Mouse (Mus musculus): ENCODE results near the gene Tenm4.
A peak's percentile ranks its signal among the peaks of the same experiment; 100 is the strongest.

Gene Tenm4

GRCm38 (mm10) chr7:96204809-96205350, 33.8 kb downstream of the Tenm4 start:
- DNase-seq: no peak

GRCm38 (mm10) chr7:96207071-96207470, 36.0 kb downstream of the Tenm4 start:
- DNase-seq: no peak

DNA sequence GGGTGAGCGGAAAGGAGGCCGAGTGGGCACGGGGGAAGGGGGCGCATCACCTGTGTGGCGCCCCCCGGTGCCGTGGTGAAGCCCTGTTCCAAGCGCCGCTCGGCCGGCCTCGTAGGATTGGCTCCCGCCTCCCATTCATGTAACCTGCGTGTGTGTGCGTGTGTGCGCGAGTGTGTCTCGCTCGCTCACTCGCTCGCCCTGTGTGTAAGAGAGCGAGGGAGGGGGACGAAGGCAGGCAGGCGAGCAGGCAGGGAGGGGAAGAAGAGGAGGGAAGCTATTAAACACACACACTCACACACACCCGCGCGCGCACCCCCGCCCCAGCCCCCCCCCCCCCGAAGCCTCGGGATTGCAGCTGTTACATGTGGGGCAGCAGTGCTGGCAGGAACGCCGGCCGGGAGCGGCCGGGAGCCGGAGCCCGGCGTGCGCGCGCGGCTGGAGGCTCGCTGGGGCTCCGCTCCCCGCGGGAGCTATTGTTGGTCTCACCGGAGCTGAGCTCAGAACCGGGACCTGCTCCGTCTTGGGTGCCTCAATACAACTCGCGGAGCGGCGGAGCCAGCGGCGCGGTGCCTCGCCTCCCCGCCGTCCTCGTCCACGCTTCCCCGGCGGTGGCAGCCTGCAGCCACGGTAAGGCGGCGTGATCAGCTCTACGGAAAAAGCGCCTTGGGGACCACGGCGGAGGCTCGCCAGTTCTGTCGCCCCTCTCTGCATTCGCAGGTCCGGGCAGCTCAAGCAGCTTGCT, 38.9 kb downstream of the Tenm4 start:
- peak in 1 of 2 experiments; percentile 23 for DNase-seq

- peak in 1 of 2 experiments; percentile 26 for DNase-seq
These were observed 39.7 kb downstream of the Tenm4 start for GRCm38 (mm10) chr7:96210525-96211369.

GRCm38 (mm10) chr7:96211618-96212021, 40.6 kb downstream of the Tenm4 start:
- DNase-seq: peak in 1 of 2 experiments; percentile 33

- peak in 1 of 2 experiments; percentile 9 for DNase-seq
These were observed 41.2 kb downstream of the Tenm4 start for GRCm38 (mm10) chr7:96212224-96212591.

DNA sequence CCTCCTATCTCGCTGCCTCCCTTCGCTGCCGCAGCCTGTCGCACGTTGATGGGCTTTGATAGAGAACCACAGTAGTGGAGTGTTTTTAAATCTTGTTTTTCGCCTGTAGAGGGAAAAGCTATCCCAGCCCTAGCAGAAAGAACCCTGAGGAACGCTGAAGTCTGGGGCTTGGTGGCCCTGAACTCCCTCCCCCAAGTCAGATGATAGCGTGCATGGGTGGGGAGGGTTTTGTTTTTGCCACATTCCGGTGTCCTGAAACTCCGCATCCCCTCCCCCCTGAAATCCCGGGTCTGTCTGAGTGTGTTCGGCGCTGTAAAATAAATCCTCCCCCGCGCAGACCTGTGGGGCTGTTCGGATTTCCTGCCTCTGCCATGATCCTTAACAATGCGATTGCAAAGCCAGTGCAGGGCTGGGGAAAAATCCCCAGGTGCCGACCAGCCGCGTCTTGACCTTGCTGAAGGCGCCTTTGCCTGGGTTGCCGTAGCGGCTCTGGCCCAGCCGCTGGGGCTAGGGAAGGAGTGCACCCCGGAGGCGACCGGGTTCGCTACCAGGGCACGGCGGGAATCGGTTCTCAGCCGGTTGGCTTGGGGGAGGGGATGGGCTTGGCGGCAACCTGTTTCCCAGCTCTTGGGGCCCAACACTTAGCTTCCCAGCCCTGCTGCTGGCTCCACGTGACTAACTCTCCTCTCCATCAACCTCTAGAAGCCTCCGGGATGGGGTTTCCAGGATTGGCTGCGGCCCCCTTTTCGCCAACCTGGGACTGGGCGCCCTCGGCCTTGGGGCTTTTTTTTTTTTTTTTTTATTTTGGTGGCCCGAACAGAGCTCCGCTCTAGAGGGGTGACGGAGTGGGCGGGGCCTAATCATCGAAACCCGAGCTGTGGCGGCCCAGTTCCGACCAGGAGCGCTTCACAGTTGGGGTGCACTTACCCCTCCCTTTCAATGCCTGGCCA, 41.8 kb downstream of the Tenm4 start:
- DNase-seq: peak in 1 of 2 experiments; percentile 14

GRCm38 (mm10) chr7:96213741-96214140, 42.7 kb downstream of the Tenm4 start:
- no peak for DNase-seq

DNA sequence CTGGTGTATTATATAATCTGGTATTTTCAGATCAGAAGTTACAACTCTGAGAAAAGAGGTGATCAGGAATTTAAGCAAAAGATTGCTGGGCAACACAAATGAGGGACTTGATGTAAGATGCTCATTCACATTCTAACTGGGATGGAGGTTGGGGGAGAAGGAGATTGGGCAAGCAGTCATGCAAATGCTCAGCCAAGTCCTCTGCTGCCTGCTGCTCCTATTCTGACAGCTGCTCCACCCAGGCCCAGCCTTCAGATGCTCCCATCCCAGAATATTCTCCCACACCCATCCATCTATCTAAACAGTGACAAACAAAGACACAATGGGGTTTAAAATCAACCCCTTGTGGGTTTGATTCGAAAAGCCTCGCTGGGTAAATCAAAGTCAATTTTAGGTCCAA, 43.8 kb downstream of the Tenm4 start:
- DNase-seq: no peak

- no peak for DNase-seq
These were observed 45.0 kb downstream of the Tenm4 start for GRCm38 (mm10) chr7:96215894-96216509.

DNA sequence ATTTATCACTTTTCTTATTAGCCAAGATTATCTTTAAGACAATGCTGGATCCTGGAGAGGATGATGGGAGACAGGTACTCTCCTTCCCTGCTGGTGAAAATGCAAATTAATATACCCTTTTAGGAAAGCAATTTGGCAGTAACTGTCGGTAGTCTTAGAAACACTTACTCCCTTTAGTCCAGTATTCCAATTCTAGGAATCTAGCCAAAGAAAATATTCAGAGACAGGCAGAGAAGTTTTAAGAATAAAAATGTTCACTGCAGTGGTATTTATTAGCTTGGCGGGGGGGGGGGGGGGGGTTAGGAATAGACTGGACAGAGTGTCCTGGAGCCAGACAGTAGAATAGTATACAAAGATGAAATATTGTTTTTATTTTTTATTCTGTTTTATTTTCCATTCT, 48.3 kb downstream of the Tenm4 start:
- DNase-seq: no peak

DNA sequence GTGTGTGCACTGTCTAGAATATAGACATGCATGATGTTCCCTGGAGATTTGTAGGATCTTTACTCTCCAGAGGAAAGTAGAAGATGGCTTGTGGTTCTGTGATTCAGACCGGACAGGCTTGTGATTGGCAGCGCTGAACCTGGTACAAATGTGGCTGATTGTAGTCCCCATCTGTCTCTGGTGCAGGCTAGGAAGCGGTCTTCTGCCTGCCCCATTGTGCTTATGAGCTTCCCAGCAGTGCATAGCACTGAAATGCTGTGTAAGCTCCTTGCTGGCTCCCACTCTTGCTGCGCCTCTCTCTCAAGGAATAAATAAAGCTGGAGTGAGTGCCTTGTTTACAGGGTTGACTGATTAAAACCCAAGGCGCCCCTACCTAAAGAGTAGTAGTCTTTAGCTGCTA, 49.6 kb downstream of the Tenm4 start:
- no peak for DNase-seq

DNA sequence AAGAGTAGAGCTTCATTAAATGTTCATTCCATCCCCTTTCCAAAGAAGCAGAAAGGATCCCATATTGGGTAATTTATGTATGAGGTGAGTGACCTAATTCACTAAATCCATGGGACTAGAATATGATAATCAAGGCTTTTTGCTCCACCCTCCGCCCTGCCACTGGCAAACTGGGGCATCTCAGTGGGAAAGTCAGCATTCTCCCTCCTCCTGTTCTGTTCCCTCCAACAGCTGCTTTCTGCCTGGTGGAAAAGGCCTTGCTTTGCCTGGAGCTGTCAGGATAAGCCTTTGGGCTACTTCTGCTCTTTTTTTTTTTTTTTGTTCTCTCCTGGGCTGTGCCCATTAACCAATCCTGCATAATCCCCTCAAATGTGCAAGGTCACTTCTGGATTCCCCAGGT, 51.5 kb downstream of the Tenm4 start:
- DNase-seq: no peak

DNA sequence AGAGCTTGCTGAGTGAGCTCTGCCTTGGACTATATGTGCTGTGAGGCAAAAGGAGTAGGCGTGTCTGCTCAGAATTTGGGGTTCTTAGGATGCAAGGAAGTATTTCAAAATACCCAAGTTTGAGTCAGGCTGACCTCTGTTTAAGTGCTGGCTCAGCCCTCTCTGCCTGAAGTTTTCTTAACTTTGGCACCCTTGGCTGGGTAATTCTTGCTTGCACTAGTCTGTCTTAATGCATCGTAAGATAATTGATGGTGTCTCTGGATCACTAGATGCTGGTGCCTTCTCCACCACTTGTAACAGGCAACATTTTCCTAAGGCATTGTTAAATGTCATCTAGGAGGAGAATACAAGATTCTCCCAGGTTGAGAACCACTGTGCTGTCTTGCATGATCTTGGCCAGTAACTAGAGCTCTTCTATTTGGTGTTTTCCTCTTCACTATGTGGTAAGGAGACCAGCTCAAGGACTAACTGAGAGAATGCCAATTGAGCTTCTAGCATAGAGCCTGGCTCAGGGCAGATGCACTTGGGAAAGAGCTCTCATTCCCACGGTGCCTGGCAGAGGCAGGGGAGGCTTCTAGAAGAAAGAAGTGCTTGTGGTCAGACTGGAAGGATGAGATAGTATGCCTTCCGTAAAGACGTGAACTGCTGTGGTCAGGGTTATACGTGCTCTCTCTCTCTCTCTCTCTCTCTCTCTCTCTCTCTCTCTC, 57.7 kb downstream of the Tenm4 start:
- DNase-seq: no peak

DNA sequence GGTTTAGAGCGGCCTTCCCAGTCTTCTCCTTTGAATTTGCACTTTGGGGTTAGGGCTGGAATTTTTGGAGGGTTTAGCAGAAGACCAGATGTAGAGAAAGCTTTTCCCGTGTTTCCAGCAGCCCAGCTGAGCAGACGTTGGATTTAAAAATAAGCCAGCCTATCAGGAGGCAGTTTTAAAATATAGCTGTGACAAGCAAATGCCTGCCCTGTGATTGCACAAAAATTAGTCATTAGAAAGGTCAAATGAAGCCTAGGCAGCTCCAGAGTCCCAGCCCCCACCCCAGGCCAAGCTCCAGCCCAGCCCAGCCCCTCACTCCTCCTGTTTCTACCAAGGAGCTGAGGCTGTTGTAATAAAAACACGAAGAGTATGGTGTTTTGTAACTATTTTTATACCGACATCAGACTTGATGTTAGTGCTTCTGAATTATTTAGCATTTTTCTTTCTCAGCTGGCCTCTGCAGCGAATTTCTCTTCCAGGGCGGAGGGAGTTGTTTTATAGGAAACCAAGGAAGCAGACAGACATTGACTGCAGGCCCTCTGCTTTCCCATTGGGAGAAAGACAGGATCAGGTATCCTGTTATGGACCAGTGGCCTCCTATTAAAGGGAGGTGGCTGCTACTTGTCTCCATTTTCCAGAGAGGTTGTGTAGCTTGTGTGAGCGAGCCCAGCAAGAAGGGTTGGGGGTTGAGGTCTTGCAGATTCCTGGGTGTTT, 59.1 kb downstream of the Tenm4 start:
- DNase-seq: no peak

GRCm38 (mm10) chr7:96230720-96231241, 59.7 kb downstream of the Tenm4 start:
- no peak for DNase-seq

DNA sequence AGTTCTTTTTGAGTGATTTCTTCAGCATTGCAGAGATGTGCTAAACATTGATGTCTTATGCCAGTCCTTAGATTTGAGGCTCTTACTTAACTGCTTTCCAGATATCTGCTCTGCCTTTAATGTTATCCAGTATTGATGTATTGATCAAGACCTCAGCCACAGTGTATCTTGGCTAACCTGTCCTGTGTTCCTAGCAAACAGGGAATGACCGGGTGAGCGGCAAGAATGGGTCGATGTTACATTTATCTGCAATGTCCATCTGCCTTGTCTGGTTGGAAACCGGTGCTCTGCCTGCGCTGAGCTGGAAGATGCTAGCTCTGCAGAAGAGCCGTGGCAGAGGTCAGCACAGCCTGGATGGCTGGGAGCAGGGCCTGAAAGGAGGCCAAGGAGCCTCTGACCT, 64.8 kb downstream of the Tenm4 start:
- DNase-seq: no peak

DNA sequence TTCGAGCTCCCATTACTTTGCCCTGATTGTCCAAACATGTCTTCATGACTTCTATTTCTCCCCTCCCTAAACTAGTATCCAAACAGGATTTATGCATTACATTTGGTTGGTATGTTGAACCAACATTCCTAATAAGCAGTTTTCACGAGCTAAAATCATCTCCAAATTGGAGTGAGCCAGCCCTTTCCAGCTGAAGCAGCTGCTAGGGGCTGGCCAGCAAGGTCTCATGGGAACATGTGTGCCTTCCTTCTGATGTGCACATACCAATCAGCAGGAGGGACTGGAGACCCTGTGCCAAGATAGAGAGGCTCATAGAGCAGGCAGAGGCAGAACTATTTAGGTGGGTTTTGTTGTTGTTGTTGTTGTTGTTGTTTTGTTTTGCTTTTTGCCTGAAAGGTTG, 69.6 kb downstream of the Tenm4 start:
- DNase-seq: no peak

DNA sequence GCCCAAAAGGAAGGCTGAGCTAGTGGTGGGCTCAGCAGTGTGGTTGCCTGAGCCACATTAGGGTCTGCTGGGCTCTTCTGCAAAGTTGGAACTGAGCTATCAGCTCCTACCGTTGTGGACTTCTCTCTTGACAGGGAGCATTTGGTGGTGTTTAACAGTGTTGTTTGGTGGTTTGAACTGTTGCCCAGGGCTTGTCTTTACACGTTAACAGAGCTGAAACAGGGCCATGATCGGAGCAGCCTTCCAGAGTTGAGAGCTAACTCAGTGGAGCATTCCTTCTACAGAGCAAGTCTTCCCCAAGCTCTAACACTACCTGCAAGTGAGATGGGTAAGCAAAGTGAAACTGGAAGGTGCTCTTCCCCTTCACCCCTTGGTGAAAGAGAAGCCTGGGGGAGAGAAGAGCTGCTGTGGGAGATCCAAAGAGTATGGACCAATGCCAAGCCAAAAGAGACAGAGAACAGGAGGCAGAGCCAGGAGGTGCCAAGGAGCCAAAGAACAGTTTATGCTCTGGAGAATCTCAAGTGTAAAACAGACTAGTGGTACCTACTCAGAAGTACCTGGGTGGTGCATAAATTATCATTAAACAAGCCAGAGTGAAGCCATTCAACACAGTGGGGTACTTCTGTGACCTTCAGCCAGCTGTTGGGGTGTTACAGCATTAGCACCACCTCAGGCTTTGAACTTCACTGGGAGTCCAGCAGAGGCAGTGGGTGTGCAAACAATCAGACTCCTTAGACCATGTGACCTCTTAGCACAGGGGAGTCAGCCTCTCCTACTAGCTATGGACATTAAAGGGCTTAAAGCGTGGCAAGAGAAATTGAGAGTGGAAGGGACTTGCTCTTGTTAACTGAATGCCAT, 71.5 kb downstream of the Tenm4 start:
- no peak for DNase-seq

- DNase-seq: no peak
These were observed 73.8 kb downstream of the Tenm4 start for GRCm38 (mm10) chr7:96244796-96245195.
